Comparison of ENCODE assay signal across 15 mouse cellular contexts in genomic region chr8:34353140-34353855, GRCm38 (mm10).
DNase-seq lines count a peak whose midpoint lies in the region; ATAC-seq lines count a peak whose summit lies in the region.
"Had no signal": no experiment of that assay in that cellular context is flagged by ENCODE, and none has a peak within 500 bp of the region (broad histone marks: within the 10 kb centered on the region; RNA-seq: fewer than 3 reads in every experiment).

No protein-coding gene starts in this region.

- H3K4me1 ChIP-seq in neural tube, embryonic 11.5 days (ENCODE audit: control insufficient read depth, insufficient read depth, low read length) = no peaks in the 10 kb centered on the region
- peaks cover 12% of the 10 kb centered on the region; the same call in 1 of the 2 replicates for H3K4me1 ChIP-seq in hindbrain, embryonic 13.5 days (replicated peaks)
- peaks cover 15% of the 10 kb centered on the region; the same call in 1 of the 2 replicates for H3K4me1 ChIP-seq in midbrain, embryonic 15.5 days
- H3K4me1 ChIP-seq: liver, embryonic 12.5 days had no signal

- 65% methylated on average over 6 of the region's 6 CpGs for WGBS in neural tube, embryonic 11.5 days
- 45% methylated on average over 6 of the region's 6 CpGs for WGBS in hindbrain, embryonic 13.5 days
- 41% methylated on average over 6 of the region's 6 CpGs for WGBS in midbrain, embryonic 15.5 days

- no peak overlapping the region for H3K9ac ChIP-seq in neural tube, embryonic 11.5 days (ENCODE audit: low read length)
- H3K9ac ChIP-seq in hindbrain, embryonic 13.5 days = no peak overlapping the region
- H3K9ac ChIP-seq in midbrain, embryonic 15.5 days = no peak overlapping the region
- H3K9ac ChIP-seq: liver, embryonic 12.5 days had no signal

- no peaks in the 10 kb centered on the region for H3K27me3 ChIP-seq in neural tube, embryonic 11.5 days (ENCODE audit: control insufficient read depth, insufficient read depth, low read length)
- H3K27me3 ChIP-seq in hindbrain, embryonic 13.5 days = no peaks in the 10 kb centered on the region
- no peaks in the 10 kb centered on the region for H3K27me3 ChIP-seq in midbrain, embryonic 15.5 days (replicated peaks)
- H3K27me3 ChIP-seq: liver, embryonic 12.5 days; Patski had no signal

- 0 out of 2 replicates have a peak overlapping the region, but pooled peaks have one; percentile 27 for H3K27ac ChIP-seq in neural tube, embryonic 11.5 days (ENCODE audit: low read depth, low read length)
- peak overlapping the region; percentile 70 for H3K27ac ChIP-seq in hindbrain, embryonic 13.5 days
- H3K27ac ChIP-seq in midbrain, embryonic 15.5 days = no peak overlapping the region
- H3K27ac ChIP-seq: liver, embryonic 12.5 days; macrophage had no signal

- DNase-seq in neural tube, embryonic 11.5 days (ENCODE audit: low spot score) = no peak
- DNase-seq in neural tube, embryonic 10.5 days (ENCODE audit: extremely low spot score, low spot score) = no peak
- peak; percentile 43 to 70 for DNase-seq in thymus, postnatal 36 days
- DNase-seq in adrenal gland, postnatal 10 days = no peak
- DNase-seq in left cerebral cortex, adult 9 months (ENCODE audit: low spot score in 2 of 2) = no peak
- DNase-seq in right cerebral cortex, postnatal 25 days = no peak
- DNase-seq: adrenal gland, postnatal 14 days; cerebellum, adult 8-10 months; kidney, adult 2 months; right cerebral cortex, postnatal 4 days had no signal

- no peak overlapping the region for H3K4me2 ChIP-seq in neural tube, embryonic 11.5 days (ENCODE audit: low read depth)
- H3K4me2 ChIP-seq in hindbrain, embryonic 13.5 days = no peak overlapping the region
- no peak overlapping the region for H3K4me2 ChIP-seq in midbrain, embryonic 15.5 days
- H3K4me2 ChIP-seq: liver, embryonic 12.5 days had no signal

- no peaks in the 10 kb centered on the region for H3K36me3 ChIP-seq in neural tube, embryonic 11.5 days (ENCODE audit: control insufficient read depth, insufficient read depth, low read length)
- H3K36me3 ChIP-seq in hindbrain, embryonic 13.5 days = no peaks in the 10 kb centered on the region
- H3K36me3 ChIP-seq in midbrain, embryonic 15.5 days (replicated peaks) = no peaks in the 10 kb centered on the region
- H3K36me3 ChIP-seq: liver, embryonic 12.5 days had no signal

- no peaks in the 10 kb centered on the region for H3K9me3 ChIP-seq in neural tube, embryonic 11.5 days (ENCODE audit: control insufficient read depth, low read length)
- no peaks in the 10 kb centered on the region for H3K9me3 ChIP-seq in hindbrain, embryonic 13.5 days
- no peaks in the 10 kb centered on the region for H3K9me3 ChIP-seq in midbrain, embryonic 15.5 days
- H3K9me3 ChIP-seq: liver, embryonic 12.5 days had no signal

- no peak for ATAC-seq in neural tube, embryonic 11.5 days (ENCODE audit: insufficient read depth, low FRiP score, low TSS enrichment)
- ATAC-seq in hindbrain, embryonic 13.5 days (ENCODE audit: low FRiP score) = peak; percentile 54; the same call in 1 of the 2 replicates
- peak; percentile 42; the same call in 1 of the 2 replicates for ATAC-seq in midbrain, embryonic 15.5 days (replicated peaks)
- ATAC-seq: liver, embryonic 12.5 days; Patski had no signal

- no peak overlapping the region for H3K4me3 ChIP-seq in neural tube, embryonic 11.5 days (ENCODE audit: low read depth, low read length)
- no peak overlapping the region for H3K4me3 ChIP-seq in hindbrain, embryonic 13.5 days
- H3K4me3 ChIP-seq in midbrain, embryonic 15.5 days = no peak overlapping the region
- H3K4me3 ChIP-seq: liver, embryonic 12.5 days had no signal

Comparison
In these comparisons a context has a peak if more than half of its experiments do, and no peak if none do; other contexts are left out.
1. DNase-seq: peak in thymus, postnatal 36 days (2 of 2); none in neural tube, embryonic 11.5 days (single experiment), neural tube, embryonic 10.5 days (single experiment), adrenal gland, postnatal 10 days (single experiment), left cerebral cortex, adult 9 months (0 of 2) and right cerebral cortex, postnatal 25 days (single experiment).